9 mouse cellular contexts compared by ENCODE assay signal in genomic region chr3:101405495-101405894, GRCm38 (mm10). TPM values are rescaled to one million over a fixed set of nuclear protein-coding genes. Genes with fewer than 3 reads are reported as not detected.
A peak's percentile ranks its signal among the peaks of the same experiment; 100 is the strongest.
DNase-seq lines count a peak whose midpoint lies in the region; ATAC-seq and TF ChIP-seq lines count a peak whose summit lies in the region.
"Had no signal": no experiment of that assay in that cellular context is flagged by ENCODE, and none has a peak within 500 bp of the region (broad histone marks: within the 10 kb centered on the region; RNA-seq: fewer than 3 reads in every experiment).

No protein-coding gene starts in this region.

- no peaks in the 10 kb centered on the region for H3K36me3 ChIP-seq in lung, postnatal 0 days (ENCODE audit: insufficient read depth, low read length)

- WGBS in lung, postnatal 0 days = 35% methylated on average over 10 of the region's 10 CpGs

- no peaks in the 10 kb centered on the region for H3K9me3 ChIP-seq in lung, postnatal 0 days (ENCODE audit: low read length)

- peaks cover 16% of the 10 kb centered on the region; the same call in 1 of the 2 replicates for H3K4me1 ChIP-seq in lung, postnatal 0 days (ENCODE audit: insufficient read depth, low read depth, low read length)

- no peak overlapping the region for H3K4me3 ChIP-seq in lung, postnatal 0 days (ENCODE audit: low read depth, low read length)
- H3K4me3 ChIP-seq: erythroblast, embryonic 14.5 days had no signal

- ATAC-seq in lung, postnatal 0 days = peak; percentile 32; the same call in 1 of the 2 replicates
- ATAC-seq in erythroid progenitor cell, adult 5-6 weeks (replicated peaks; ENCODE audit: low FRiP score, poor library complexity, severe bottlenecking) = no peak

- DNase-seq in kidney, postnatal 14 days = peak; percentile 56
- no peak for DNase-seq in kidney, adult 11 months
- peak; percentile 75 to 84 for DNase-seq in frontal cortex, adult 2 months (ENCODE audit: extremely low spot score in 1 of 2, low spot score in 1 of 2)
- peak; percentile 87 to 95 for DNase-seq in layer of hippocampus, adult 18-20 months (ENCODE audit: low spot score in 2 of 2)
- DNase-seq in lung, postnatal 0 days (ENCODE audit: low spot score) = peak; percentile 79
- DNase-seq in liver = no peak
- no peak for DNase-seq in spleen, postnatal 14 days (ENCODE audit: low spot score in 2 of 2)

- TF ChIP-seq EP300 in lung, postnatal 0 days (IDR thresholded peaks at IDR 0.05) = no peak

- no peak overlapping the region for H3K9ac ChIP-seq in lung, postnatal 0 days (replicated peaks; ENCODE audit: low read depth)

- H3K4me2 ChIP-seq in lung, postnatal 0 days (replicated peaks; ENCODE audit: low read depth, low read length) = no peak overlapping the region

- peak; percentile 66 for TF ChIP-seq CTCF in lung, postnatal 0 days (IDR thresholded peaks at IDR 0.05)

- H3K27me3 ChIP-seq in lung, postnatal 0 days (replicated peaks; ENCODE audit: insufficient read depth, low read length) = no peaks in the 10 kb centered on the region

- H3K27ac ChIP-seq in lung, postnatal 0 days (ENCODE audit: low read length) = no peak overlapping the region

RNA-seq across cellular contexts. Expression of gene Igsf3, which starts 28.6 kb away (rescaled TPM):
- 13.4 TPM in 2 replicates for polyA plus RNA-seq in frontal cortex, adult 2 months (2012; rRNA removed)
- 10 to 100 TPM; 15.7 to 17.6 TPM for total RNA-seq in layer of hippocampus, adult 18-20 months (2021)
- polyA plus RNA-seq in lung, postnatal 0 days (2015; fragmentation: Nextera tagmentation; extraction: Ambion mirVana) = 16.9 and 17.8 TPM in 2 replicates
- 4.3 and 6.7 TPM in 2 replicates for total RNA-seq in erythroid progenitor cell, adult 5-6 weeks (2015; ENCODE audit: low replicate concordance)
- 2.6 and 7.1 TPM in 2 replicates for total RNA-seq in erythroid progenitor cell, adult 5-6 weeks (2017; ENCODE audit: low replicate concordance)

Comparison
In these comparisons a context has a peak if more than half of its experiments do, and no peak if none do; other contexts are left out.
1. DNase-seq: peak in kidney, postnatal 14 days (single experiment), frontal cortex, adult 2 months (2 of 2), layer of hippocampus, adult 18-20 months (2 of 2) and lung, postnatal 0 days (single experiment); none in kidney, adult 11 months (single experiment), liver (single experiment) and spleen, postnatal 14 days (0 of 2).